Mouse (Mus musculus) cerebellum, postnatal 10 days (tissue): ENCODE data around the gene Zfp87.

Experiments
- DNase-seq, 2 experiments: peaks; one replicate each; pipeline ENCODE4 v3.0.0; 2021; ENCODE audit warnings: mixed read lengths in 2 of 2

The Zfp87 gene

DNA sequence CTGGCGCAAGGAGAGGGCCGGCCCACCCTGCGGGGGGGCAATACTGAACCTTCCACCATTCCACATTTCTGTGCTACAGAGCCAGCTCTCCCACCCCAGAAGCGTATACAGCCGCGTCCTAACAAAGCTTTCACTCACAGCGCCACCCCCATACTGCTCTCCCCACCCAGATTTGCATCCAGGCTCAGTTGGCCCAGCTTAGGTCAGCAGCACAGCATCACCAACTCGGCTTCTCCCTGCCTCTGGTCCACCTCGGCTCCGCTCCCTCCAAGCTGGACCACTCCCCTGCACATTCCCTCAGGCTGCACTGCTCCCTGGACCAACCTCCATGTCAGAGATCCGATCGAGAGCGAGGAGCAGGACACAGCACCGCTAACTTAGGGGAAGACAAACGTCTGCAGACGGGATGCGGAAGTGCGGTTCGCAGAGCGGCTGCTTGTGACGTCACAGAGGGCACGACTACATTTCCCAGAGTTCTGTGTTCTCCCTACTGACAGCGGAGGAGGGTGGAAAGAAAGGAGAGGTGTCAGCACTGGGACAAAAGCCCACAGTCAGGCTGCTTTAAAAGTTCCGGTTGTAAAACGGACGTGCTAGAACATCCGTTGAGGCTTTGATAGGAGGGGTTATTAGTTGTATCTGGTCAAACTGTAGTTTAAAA is at the start of gene Zfp87, which contains the start of gene Gm26965:
Gene Zfp87, minus strand, starts transcription at position 425 of the 658 bp plus-strand sequence.
Gene Gm26965, minus strand, starts transcription at position 399 of the 658 bp plus-strand sequence.
- DNase-seq = peak; percentile 95 to 96

GRCm38 (mm10) chr13:67572591-67573189 is 46.7 kb upstream of the Zfp87 start:
- no peak for DNase-seq

- no peak for DNase-seq
Measured at GRCm38 (mm10) chr13:67553730-67554129, 27.8 kb upstream of the Zfp87 start, which contains the start of gene Zfp748. Zfp748 (minus strand) TSS chr13:67553830.

DNA sequence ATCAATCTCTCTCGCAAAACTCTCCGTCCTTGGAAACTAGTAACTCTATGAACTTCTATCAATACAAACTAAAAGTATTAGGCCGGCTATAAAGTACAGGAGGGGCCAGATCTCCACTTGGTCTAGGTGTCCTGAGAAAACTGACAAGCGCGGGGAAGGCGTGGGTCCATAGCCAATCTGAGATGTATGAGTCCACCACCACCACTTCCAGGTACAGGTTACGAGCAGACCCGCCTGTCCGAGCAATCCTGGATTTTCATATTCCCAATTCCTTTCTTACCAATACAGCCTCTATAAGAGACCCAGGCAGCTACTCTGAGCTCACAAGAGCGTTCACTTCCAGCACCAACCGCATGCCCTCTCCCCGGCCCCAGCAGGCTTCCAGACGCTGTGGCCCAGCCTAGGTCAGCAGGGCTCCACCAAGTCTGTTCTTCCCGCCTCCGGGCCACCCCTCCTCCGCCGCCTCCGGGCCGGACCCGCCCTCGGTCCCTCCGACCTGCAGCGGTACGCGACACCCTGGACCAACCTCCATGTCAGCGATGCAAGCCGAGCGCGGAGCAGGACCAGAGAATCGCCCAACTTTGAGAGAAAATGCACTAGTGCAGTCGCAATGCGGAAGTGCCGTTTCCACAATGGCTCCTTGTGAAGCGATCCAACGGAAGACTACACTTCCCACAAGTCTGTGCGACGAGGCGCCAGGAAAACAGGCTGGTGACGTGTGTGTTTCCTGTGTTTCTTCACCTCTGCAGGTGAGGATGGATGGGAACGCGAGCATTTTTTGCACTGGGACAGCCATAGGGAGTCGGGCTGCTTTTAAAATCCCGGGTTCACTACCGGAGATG is 26.7 kb upstream of the Zfp87 start:
- peak; percentile 89 to 90 for DNase-seq

- no peak for DNase-seq
Measured at GRCm38 (mm10) chr13:67545941-67546340, 20.0 kb upstream of the Zfp87 start.

DNA sequence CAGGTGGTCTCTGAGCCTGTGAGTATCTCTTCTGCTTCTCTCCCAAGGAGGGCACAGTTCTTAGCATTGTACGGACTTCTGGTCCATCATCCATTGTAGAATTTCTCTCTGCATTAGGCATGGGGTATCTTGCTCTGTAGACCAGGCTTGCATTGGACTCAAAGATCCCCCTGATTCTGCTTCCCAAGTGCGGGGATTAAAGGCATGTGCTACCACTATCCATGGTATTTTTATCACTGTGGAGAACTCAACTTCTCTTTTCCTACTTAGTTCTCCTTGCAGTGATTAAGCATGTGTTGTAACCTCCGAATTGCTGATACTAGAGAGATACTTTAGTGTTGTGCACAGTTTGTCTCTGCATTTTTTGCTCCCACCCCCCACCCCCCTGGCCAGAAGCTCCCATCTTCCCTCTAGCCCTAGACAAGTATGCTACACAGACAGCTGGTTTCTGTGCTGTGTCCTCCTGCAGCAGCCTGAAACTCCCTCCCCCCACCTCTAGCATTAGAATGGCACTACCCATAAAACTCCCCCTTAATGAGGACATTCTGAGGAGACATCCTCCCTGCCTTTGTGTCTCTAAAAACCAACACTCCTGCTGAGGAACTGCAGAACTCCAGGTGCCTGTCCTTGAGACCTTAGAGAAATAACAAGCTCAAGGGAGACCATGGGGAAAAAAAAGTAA is 1.2 kb upstream of the Zfp87 start:
- no peak for DNase-seq

GRCm38 (mm10) chr13:67500908-67501307 is 25.1 kb downstream of the Zfp87 start:
- DNase-seq = peak in 1 of 2 experiments; percentile 10

DNA sequence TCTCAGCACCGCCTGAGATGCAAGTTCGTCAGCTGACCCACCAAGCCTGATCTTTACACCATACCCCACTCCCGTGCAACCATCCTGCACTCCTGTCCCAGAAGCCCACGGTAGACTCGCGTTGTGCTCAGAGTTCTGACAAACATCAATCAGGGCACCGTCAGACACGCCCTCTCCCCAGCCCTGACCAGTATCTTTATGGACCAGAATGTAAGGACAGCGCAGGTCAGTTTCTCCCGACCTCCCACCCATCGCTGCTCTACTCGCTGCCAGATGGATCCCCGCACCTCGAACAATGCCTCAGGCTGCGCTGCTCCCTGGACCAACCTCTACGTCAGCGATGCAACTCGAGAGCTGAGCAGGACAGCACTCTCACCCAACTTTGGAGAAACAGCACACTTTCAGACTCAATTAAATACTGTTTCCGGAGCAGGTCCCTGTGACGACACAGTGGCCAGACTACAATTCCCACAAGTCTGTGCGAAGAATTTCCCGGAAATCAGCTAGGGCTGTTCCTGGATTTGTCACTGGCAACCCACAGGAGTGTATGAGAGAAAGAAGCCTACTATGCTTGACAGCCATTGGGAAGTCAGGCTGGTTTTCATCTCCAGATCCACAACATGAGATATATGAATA is 25.8 kb downstream of the Zfp87 start, which contains the start of gene Zfp58:
Gene Zfp58, minus strand, starts transcription at position 472 of the 636 bp plus-strand sequence.
- peak; percentile 86 to 87 for DNase-seq

DNA sequence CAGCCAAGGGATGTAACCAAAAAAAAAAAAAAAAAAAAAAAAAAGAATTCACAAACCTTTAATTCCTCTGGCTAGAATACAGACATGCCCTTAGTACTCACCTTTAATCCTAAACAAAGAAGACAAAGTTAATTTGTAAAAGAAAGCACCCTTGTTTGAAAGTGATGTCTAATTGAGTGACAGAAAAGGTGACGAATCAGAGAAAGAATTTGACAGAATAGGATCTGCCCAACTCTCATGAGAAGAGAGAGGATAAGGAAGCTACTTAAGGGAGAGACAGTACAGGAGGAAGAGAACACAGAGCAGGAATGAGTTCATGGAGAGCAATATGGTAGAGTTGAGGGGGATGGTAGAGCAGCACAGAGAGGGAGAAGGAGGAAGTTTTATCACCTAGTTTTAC is 30.3 kb downstream of the Zfp87 start:
- DNase-seq = no peak

- peak in 1 of 2 experiments; percentile 14 for DNase-seq
Measured at GRCm38 (mm10) chr13:67484424-67484811, 41.6 kb downstream of the Zfp87 start.

DNA sequence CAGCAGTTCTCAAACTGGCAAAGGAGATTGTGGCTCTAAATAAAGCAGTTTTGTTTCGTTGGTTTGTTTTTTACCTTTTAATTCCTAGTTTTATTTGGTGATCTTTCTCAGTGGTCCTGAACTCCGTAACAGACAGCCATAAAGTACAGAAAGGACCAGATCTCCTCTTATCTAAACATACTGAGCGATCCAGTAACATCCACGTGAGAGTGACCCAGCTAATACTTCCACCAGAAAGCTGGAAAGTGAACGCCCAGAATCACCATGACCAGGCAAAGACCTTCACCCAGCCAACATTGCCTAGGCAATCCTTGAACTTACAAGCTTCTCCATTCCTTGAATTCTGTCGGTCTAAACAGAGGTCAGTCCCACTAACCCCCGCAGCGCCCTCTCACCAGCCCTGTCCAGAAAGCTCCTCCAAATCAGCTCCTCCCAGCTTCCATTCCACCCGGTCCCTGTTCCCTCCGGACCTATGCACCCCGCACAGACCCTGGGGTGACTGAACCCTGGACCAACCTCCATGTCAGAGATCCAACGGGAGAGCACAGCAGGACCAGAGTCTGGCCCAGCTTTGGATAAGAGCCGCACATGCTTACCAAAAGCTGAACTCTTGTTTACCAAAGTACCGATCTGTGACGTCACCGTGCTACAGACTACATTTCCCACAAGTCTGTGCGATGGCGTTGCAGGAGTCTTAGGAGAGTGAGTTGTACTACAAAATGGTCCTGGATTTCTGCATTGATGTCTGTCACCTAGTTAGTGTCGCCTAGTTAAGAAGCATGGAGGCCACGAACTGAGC is 42.2 kb downstream of the Zfp87 start, which contains the start of gene Zfp874b:
Gene Zfp874b, minus strand, starts transcription at position 634 of the 799 bp plus-strand sequence.
- DNase-seq = peak; percentile 89 to 91

- DNase-seq = no peak
Measured at GRCm38 (mm10) chr13:67481528-67481927, 44.4 kb downstream of the Zfp87 start.

DNA sequence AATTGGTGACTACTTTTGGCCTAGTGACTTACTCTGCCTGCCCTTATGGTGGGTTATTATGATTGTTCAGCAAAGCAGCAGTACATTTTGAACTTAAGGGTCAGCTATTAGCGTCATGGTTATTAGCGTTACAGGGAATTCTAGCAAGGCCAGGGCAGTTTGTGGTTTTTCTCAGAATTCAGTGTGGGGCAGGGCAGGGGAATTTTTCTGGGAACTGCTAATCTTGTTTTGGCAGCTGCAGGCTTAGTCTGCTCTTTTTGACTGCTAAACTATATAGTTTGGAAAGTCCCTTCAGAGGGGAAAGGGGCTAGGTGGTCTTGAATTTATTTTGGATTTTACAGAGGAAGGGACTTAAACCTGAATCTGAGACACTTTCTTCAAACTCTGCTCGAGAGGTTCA is 56.7 kb downstream of the Zfp87 start:
- DNase-seq = no peak
